Comparison of ENCODE assay signal across 14 mouse cellular contexts in genomic region chr14:80172799-80173484, GRCm38 (mm10).
A peak's percentile ranks its signal among the peaks of the same experiment; 100 is the strongest.
DNase-seq lines count a peak whose midpoint lies in the region; ATAC-seq lines count a peak whose summit lies in the region.
"Had no signal": no experiment of that assay in that cellular context is flagged by ENCODE, and none has a peak within 500 bp of the region (broad histone marks: within the 10 kb centered on the region; RNA-seq: fewer than 3 reads in every experiment).

No protein-coding gene starts in this region.

- ATAC-seq in midbrain, embryonic 11.5 days (ENCODE audit: low FRiP score): peak; percentile 45
- no peak; the same call in 1 of the 2 replicates for ATAC-seq in midbrain, embryonic 14.5 days (ENCODE audit: low FRiP score, low TSS enrichment)
- peak; percentile 77; the same call in 1 of the 2 replicates for ATAC-seq in forebrain, embryonic 12.5 days (ENCODE audit: low FRiP score)
- ATAC-seq in hindbrain, embryonic 16.5 days: peak; percentile 83

- peaks cover 16% of the 10 kb centered on the region for H3K4me1 ChIP-seq in midbrain, embryonic 11.5 days (ENCODE audit: control insufficient read depth, insufficient read depth, low read length)
- H3K4me1 ChIP-seq in midbrain, embryonic 14.5 days (ENCODE audit: control insufficient read depth, insufficient read depth, low read length): peaks cover 23% of the 10 kb centered on the region
- H3K4me1 ChIP-seq in forebrain, embryonic 12.5 days: peaks cover 25% of the 10 kb centered on the region
- H3K4me1 ChIP-seq in hindbrain, embryonic 16.5 days (ENCODE audit: control insufficient read depth, insufficient read depth, low read depth, low read length): peaks cover 3% of the 10 kb centered on the region; the same call in 1 of the 2 replicates
- H3K4me1 ChIP-seq: liver, embryonic 13.5 days; megakaryocyte, embryonic 14.5 days had no signal

- H3K27me3 ChIP-seq in midbrain, embryonic 11.5 days (ENCODE audit: control insufficient read depth, insufficient read depth, low read length): no peaks in the 10 kb centered on the region; the same call in 1 of the 2 replicates
- no peaks in the 10 kb centered on the region for H3K27me3 ChIP-seq in midbrain, embryonic 14.5 days (ENCODE audit: control insufficient read depth, insufficient read depth, low read length)
- no peaks in the 10 kb centered on the region for H3K27me3 ChIP-seq in forebrain, embryonic 12.5 days
- no peaks in the 10 kb centered on the region for H3K27me3 ChIP-seq in hindbrain, embryonic 16.5 days (replicated peaks; ENCODE audit: control insufficient read depth, insufficient read depth, low read length)
- H3K27me3 ChIP-seq: liver, embryonic 13.5 days; megakaryocyte, embryonic 14.5 days had no signal

- H3K9ac ChIP-seq in midbrain, embryonic 11.5 days (ENCODE audit: low read length): no peak overlapping the region
- H3K9ac ChIP-seq in midbrain, embryonic 14.5 days (replicated peaks; ENCODE audit: low read length): no peak overlapping the region
- no peak overlapping the region for H3K9ac ChIP-seq in forebrain, embryonic 12.5 days
- no peak overlapping the region for H3K9ac ChIP-seq in hindbrain, embryonic 16.5 days (ENCODE audit: low read depth, low read length)
- H3K9ac ChIP-seq: liver, embryonic 13.5 days had no signal

- H3K4me3 ChIP-seq in midbrain, embryonic 11.5 days (ENCODE audit: low read depth, low read length): no peak overlapping the region
- H3K4me3 ChIP-seq in midbrain, embryonic 14.5 days (replicated peaks; ENCODE audit: low read depth, low read length): no peak overlapping the region
- H3K4me3 ChIP-seq in forebrain, embryonic 12.5 days (replicated peaks): no peak overlapping the region
- H3K4me3 ChIP-seq in hindbrain, embryonic 16.5 days (ENCODE audit: low read length): no peak overlapping the region
- H3K4me3 ChIP-seq: erythroblast, embryonic 14.5 days; liver, embryonic 13.5 days; megakaryocyte, embryonic 14.5 days had no signal

- no peaks in the 10 kb centered on the region for H3K9me3 ChIP-seq in midbrain, embryonic 11.5 days (ENCODE audit: control insufficient read depth, low read length)
- no peaks in the 10 kb centered on the region for H3K9me3 ChIP-seq in midbrain, embryonic 14.5 days (ENCODE audit: control insufficient read depth, low read length)
- H3K9me3 ChIP-seq in forebrain, embryonic 12.5 days: no peaks in the 10 kb centered on the region
- no peaks in the 10 kb centered on the region for H3K9me3 ChIP-seq in hindbrain, embryonic 16.5 days (ENCODE audit: control insufficient read depth, low read length)

- 45% methylated on average over 4 of the region's 4 CpGs for WGBS in midbrain, embryonic 11.5 days
- WGBS in midbrain, embryonic 14.5 days: 46% methylated on average over 4 of the region's 4 CpGs
- WGBS in forebrain, embryonic 12.5 days: 22% methylated on average over 4 of the region's 4 CpGs
- WGBS in hindbrain, embryonic 16.5 days: 28% methylated on average over 4 of the region's 4 CpGs

- H3K4me2 ChIP-seq in midbrain, embryonic 11.5 days: no peak overlapping the region
- H3K4me2 ChIP-seq in midbrain, embryonic 14.5 days (ENCODE audit: low read length): no peak overlapping the region
- H3K4me2 ChIP-seq in forebrain, embryonic 12.5 days: no peak overlapping the region
- no peak overlapping the region for H3K4me2 ChIP-seq in hindbrain, embryonic 16.5 days (ENCODE audit: low read length)
- H3K4me2 ChIP-seq: liver, embryonic 13.5 days had no signal

- H3K36me3 ChIP-seq in midbrain, embryonic 11.5 days (ENCODE audit: control insufficient read depth, insufficient read depth, low read length): no peaks in the 10 kb centered on the region
- no peaks in the 10 kb centered on the region for H3K36me3 ChIP-seq in midbrain, embryonic 14.5 days (ENCODE audit: control insufficient read depth, insufficient read depth, low read length)
- no peaks in the 10 kb centered on the region for H3K36me3 ChIP-seq in forebrain, embryonic 12.5 days (replicated peaks)
- H3K36me3 ChIP-seq in hindbrain, embryonic 16.5 days (ENCODE audit: control insufficient read depth, insufficient read depth, low read length): no peaks in the 10 kb centered on the region
- H3K36me3 ChIP-seq: liver, embryonic 13.5 days had no signal

- no peak overlapping the region for H3K27ac ChIP-seq in midbrain, embryonic 11.5 days (ENCODE audit: low read depth, low read length)
- H3K27ac ChIP-seq in midbrain, embryonic 14.5 days (replicated peaks; ENCODE audit: low read depth, low read length): no peak overlapping the region
- H3K27ac ChIP-seq in forebrain, embryonic 12.5 days: peak overlapping the region; percentile 54; the same call in 1 of the 2 replicates
- H3K27ac ChIP-seq in hindbrain, embryonic 16.5 days (ENCODE audit: low read depth, low read length): no peak overlapping the region
- H3K27ac ChIP-seq: liver, embryonic 13.5 days had no signal

- no peak for DNase-seq in midbrain, embryonic 11.5 days (ENCODE audit: low spot score, missing footprints)
- no peak for DNase-seq in midbrain, embryonic 14.5 days
- no peak for DNase-seq in layer of hippocampus, adult 8-10 months (ENCODE audit: low spot score in 2 of 2)
- no peak for DNase-seq in cerebellum, adult 18-20 months
- no peak for DNase-seq in heart, postnatal 4 days
- DNase-seq: cerebellum, adult 9-11 months; heart, postnatal 14 days; kidney, postnatal 10 days; liver, embryonic 13.5 days; thymus, postnatal 25 days had no signal
